Mouse (Mus musculus) fibroblast of lung, adult 2 months (primary cell): ENCODE results near the gene Tmod4.
A peak's percentile ranks its signal among the peaks of the same experiment; 100 is the strongest.
"Not testable (repeated sequence)": the region's sequence is repeated elsewhere in the genome, so short reads cannot be mapped to it uniquely, and the experiment has no call there.

ENCODE experiments used
- DNase-seq: peaks from one replicate; pipeline ENCODE4 v3.0.0-alpha.2; 2011; ENCODE audit warnings: low read depth

Gene Tmod4

DNA sequence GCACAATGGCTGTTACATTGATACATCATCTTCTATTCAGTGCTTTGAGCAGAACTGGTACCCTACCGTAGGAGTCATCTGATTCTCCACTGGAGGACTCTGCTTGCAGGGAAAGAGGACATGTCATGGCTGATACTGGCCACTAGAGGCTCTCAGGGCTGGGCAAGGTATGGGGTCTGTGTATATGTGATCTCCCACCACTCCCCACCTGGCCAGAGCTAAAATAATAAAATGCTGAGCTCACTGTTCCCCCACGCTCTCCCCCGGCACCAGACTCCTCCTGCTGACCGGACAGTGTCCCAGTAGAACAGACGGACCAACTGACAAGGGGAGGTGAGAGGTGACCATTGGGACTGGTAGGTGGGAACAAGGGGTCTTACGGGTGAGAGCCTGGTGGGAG is at the start of gene Tmod4:
Gene Tmod4 (plus strand): TSS at position 231 of the 400 bp plus-strand sequence.
- no peak for DNase-seq

DNA sequence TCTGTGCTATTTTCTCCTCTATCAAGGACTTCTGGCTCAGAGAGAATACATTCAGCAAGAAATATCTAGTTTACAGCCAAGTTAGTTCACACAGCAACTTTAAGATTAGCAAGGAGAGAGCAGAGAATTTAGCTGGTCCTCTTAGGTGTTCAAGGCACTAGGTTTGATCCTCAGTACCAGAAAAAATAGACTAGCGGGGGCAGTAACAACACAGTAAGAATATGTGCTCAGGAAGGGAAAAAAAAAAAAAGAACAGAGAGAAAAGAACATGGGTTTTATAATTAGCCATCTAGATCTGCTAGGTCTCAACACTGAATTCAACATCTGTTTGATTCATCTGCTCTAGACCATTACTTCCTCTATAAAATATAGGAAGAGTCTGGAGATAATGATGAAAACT is 36.2 kb upstream of the Tmod4 start:
- no peak for DNase-seq

DNA sequence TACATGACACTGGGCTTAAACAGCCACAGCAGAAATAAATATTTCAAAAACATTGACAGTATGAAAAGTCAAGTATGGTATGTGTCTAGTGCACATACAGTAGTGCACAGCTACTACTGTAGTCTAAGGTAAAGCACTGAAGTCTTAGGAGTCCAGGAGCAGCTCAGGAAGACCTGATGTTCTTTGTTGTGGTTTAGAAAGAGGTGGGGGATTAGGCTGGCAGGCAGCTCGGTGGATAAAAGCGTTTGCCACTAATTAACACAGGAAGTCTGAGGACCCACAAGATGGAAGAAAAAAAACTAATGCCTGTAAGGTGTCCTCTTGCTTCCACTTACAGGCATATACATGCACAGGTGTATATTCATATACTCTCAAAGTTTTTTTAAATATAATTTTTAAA is 23.4 kb upstream of the Tmod4 start:
- DNase-seq, result no peak

DNA sequence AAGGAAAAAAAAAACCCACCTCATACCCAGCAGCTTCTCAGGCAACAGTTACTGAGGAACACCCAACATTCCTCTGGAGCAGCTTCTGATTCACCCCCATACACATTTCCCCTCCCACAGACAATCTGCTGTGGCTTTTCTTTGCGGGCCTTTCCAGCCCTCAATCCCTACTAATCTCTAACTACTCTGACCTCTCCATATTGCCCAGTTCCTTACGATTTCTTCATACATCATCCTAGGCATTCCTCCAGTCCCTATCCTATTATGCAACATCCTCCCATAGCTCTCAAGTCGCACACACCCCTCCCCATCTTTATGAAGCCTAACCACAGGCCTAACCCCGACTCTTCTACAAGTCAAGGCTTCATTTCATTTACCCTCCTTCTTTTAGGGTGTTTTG is 19.2 kb upstream of the Tmod4 start:
- no peak for DNase-seq

DNA sequence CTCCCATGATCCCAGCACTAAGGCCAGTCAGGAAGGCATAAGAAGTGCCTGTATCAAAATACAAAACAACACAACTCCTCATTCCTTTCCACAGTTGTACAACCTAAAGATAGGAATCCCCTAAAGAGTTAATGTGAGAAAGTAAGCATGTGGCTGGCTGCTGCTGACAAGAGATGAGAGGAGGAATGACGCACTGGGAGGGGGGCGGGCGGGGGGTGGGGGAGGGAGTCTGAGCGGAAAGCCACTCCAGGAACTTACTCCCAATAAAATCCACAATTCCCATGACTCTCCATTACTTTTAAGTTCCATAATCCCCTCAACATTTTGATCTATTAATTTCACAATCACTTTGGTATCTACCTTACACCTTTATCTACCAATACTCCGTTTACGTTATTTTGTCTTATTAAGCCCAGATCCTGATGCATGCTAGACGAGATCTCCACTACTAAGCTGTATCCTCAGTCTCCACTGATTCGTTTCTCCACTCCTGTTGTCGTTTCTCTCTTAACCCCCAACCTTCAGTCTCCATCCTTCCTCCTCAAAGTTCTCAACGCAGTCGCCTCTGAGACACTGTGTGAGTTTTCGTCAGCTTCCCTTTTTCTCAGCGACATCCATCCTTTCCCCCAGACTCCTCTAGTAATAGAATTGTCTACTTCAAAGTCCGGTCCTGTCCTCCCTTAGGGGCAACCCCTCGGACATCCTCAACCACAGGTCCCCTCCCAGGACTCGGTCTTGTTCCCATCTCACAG is 18.5 kb upstream of the Tmod4 start:
- no peak for DNase-seq

DNA sequence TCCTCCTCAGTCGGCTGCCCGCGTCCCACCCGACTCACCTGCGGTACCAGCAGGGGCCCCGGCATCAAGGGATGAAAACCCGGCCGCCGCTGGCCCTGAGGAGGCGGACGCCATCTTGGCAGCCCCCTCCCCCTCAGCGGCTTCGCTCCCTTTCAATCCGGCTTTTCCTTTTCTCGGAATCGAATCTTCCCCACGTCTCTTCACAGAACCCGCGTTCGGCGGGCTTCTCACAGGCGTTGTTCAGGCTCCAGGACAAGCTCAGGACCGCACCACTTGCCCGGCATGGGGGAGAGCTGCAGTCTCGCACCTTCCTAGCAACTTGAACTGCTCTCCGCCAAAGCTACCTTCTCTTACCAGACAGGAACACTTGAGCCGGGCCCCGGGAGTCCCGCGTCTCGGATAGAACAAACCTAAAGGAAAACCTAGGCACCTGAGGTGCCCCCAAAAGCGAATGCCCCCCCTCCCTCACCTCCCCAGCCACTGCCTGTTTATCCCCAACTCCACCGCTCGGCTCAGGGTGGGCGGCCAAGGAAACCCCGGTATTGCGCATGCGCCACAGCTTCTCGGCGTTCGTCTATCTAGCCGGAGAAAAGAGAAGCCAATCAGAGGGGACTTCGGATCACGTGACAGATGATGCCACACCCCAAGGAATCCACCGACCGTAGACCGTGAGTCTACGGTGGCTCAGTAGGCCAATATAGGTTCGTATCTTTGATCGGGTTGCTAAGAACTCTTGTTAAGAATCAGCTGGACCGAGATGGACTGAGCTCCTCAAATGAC is 17.7 kb upstream of the Tmod4 start, which contains the start of gene Pip5k1a:
Gene Pip5k1a (minus strand): TSS at position 593 of the 780 bp plus-strand sequence.
- peak; percentile 99 for DNase-seq

DNA sequence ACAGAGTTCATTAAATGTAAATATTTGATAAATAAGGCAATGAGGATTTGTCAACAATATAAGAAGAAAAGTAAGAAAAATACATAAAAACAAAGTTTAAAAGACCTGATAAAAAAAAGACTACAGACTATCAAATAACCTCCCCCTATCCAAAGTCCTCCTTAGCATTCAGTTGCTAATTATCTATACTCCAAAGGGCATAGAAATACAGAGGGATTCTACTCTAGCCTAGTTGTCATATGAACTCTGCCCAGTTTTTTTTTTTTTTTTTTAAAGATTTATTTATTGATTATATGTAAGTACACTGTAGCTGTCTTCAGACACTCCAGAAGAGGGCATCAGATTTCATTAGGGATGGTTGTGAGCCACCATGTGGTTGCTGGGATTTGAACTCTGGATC is 17.0 kb upstream of the Tmod4 start:
- not testable (repeated sequence) for DNase-seq

DNA sequence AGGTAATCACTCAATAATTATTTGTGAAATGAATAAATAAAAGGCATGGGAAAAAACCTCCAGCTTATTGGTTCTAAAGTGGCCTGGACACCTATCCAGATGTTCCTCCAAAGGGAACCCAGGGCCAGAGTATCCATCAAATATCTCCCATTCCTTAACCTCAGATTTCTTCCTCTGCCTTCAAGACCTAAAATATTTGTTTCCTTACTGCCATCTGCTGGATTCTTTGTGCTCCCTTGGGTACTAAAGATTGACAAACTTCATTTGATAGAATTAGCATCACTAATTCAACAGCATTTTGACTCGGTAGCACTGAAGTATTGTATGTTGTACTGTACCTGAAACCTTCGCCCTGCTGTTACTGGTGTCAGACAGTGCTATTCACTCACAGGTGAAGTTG is 16.4 kb upstream of the Tmod4 start:
- no peak for DNase-seq

DNA sequence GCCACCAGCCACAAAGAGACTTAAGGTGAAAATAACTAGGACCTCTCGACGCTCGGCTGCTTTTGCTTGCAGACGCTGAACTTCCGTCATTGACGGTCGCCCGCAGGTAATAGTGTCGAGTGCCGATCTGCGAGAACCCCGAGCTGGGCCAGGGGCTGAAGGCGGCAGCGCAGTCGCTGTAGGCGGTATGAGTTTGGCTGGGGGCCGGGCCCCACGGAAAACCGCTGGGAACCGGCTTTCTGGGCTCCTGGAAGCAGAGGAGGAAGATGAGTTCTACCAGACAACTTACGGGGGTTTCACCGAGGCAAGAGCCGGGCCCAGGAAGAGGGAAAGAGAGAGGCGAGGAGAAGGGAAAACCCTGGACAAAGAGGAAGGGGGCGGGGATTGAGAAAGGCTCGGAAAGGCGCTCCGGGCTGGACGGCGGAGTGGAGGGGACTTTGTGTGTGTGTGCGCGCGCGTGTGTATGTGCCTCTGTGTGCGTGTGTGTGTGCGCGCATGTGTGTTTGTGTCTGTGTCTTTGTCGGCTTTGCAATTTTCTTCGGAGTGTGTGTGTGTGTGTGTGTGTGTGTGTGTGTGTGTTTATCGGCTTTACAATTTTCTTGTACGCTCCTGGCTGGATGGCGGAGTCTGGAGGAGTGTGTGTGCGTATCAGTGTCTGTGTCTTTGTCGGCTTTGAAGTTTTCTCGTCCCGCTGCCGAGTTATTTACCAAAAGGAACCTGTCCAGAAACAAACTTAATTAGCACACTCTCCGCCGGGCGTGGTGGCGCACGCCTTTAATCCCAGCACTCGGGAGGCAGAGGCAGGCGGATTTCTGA is 13.2 kb upstream of the Tmod4 start, which contains the start of gene Vps72:
Gene Vps72 (plus strand): TSS at position 112 of the 816 bp plus-strand sequence.
- DNase-seq, result peak; percentile 79

DNA sequence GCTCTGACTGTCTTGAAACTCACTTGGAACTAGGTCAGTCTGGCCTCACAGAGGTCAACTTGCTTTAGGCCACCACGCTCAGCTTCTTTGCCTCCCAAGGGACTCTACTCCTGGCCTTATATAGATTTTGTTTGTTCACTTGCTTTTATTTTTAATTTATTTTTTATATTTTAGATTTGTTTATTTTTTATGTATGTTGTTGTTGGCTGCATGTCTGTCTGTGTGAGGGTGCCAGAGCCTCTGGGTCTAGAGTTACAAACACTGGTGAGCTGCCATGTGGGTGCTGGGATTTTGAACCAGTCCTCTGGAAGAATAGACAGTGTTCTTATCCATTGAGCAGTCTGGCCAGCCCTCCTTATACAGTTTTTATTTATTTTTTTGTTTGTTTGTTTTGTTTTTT is 11.5 kb upstream of the Tmod4 start:
- DNase-seq, result no peak

DNA sequence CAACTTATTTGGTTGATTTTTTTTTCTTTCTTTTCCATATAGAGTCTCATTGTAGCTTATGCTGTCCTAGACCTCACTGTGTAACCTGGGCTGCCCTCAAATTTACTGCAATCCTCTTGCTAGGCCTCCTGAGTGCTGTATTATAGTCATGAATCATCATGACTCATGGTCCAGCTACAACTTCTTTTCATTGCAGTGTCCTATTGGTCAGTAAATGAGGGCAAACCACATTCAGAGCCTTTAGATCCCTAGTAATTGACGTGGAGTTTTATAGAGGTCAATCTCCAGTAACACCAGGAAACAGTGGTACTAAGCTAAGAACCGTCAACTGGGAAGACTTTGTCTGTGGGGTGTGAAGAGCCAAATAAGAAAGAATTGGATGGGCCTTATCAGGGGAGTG is 6.5 kb upstream of the Tmod4 start:
- DNase-seq, result no peak

DNA sequence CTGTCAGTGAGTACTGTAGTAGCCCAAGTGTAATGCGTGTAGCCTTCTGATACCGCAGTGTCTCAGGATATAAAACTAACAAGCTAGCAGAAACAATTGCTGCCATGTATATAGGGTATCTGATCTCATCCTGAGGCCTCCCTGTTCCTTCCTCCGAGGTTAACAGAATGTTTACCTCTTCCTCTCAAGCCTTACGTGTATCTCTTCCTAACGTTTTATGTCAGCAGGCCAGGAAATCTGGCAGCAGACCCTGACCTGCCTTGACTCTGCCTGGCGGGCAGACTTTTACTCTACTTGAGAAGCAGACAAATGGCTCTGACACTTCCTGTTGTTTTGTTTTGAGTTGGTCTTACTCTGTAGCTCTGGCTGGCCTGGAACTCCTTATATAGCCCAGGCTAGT is 2.7 kb upstream of the Tmod4 start:
- DNase-seq, result no peak

DNA sequence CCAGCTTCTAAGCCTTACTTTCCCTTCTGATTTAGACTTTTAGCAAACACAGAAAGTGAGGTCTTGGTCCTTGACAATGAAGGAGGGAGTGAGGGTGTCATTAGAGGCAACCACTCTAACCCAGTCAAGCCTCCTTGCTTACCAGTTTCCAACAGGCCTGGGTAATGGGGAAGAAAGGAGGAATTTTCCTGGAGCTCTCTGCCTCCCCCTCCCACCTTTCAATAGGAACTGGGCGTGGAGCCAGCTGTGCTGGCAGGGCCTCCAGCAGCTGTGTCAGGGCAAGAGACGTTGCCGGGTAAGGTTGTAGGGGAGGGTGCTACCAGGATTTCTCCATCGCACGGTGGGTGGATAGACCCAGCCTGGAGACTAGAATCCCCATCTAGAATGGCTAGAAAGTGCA is 696 bp downstream of the Tmod4 start:
- DNase-seq, result no peak

DNA sequence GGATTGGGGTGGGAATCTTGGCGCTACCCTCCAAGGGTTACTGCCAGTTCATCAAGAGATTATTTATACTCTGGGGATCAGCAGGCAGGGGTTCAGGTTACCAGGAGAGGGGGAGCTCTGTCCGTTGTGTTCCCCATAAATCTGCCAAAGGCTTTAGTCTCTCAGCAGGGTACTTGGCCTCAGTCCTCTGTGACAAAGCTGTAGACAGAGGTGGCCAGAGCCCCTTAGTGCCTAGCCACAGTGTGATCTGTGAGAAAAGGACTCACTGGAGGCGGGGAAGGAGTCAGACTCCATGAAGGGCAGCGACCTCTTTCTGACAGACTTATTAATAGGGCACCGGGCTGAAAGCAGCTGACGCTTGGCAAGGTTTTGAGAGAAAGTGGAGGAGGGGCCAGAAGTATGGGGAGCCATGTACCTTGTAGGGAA is 5.0 kb downstream of the Tmod4 start:
- DNase-seq, result no peak

DNA sequence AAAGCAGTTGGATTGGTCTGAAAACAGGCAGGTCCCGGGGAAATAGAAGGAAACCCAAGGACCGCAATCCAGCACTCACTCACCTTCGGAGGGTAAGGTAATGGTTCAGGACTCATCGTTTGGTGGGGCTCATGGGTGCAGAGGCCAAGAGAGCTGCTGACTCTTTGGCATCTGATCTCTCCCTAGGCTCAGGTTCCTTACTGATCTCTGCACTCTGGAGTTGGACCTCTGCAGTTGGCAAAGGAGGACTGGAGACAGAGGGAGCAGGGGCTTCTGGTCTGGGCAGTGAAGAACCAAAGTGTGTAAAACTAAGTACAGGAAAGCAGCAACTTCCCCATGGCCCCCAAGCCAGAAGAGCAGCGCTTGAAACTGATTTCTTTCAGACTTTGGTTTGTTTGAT is 5.8 kb downstream of the Tmod4 start:
- DNase-seq, result no peak

DNA sequence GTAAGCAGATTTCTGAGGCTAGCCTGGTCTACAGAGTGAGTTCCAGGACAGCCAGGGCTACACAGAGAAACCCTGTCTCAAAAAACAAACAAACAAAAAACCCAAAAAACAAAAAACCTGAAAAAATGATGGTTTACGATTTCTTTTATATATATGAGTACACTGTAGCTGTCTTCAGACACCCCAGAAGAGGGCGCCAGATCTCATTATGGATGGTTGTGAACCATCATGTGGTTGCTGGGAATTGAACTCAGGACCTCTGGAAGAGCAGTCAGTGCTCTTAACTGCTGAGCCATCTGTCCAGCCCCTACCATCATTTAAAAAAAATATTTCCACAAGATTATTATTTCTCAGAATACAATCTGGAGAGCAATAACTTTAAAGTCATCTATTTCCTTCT is 8.1 kb downstream of the Tmod4 start:
- not testable (repeated sequence) for DNase-seq

DNA sequence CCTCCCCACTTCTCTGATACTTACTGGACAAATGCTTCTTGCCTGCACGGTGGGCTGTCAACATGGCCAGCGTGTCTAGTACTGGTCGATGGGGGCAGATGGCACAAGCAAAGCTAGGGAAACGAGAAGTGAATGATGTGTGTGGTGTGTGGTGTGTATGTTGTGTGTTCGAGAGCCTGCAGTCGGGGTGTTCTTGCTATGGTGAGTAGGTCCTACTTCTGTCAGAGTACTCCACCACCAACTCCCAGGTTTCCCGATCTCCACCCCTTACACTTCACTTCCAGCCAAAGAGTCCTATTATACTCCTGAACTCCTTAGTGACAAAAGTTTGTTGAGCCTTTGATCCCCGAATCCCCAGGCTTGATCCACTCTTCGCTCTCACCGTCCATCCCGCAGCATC is 8.9 kb downstream of the Tmod4 start:
- no peak for DNase-seq

DNA sequence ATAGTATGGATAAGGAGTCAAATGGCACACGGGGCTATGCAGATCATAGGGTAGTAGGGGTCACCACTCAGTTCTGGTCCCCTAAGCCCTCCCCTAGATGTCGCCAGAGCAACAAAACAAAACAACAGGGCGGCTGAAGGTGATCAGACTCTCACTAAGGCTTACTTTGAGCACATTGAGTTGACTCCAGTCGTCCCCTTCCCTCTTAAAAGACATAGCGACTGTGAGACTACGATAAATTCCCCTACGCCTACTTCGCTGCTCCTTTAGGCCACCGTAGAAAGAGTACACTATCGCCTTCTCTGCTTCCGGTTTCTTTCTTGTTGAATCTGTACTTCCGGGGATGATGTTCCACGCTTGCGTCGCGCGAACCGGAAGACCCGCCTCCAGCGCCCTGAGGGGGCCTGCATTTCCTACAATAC is 9.4 kb downstream of the Tmod4 start, which contains the start of the genes Scnm1 and Lysmd1:
Gene Scnm1 (minus strand): TSS at position 332 of the 422 bp plus-strand sequence.
Gene Lysmd1 (plus strand): TSS at position 409 of the 422 bp plus-strand sequence.
- DNase-seq, result peak; percentile 82

DNA sequence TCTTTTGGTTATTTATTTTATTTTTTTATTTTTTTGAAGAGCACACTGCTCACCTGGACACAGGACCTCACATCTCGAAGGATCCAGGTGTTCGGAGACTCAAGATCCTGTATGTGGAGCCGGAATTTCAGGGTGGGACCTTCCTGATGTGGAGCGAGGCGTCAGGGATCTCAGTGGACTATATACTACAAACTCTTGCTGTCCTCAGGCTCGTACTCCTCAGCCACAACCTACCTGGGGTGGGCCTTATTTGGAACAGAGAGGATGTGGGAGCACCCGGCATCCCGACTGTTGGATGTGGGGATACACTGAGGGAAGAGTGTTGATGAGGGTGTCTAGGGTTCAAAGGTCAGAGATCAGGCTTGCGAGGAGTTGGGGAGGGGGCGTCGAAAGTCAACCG is 9.9 kb downstream of the Tmod4 start:
- DNase-seq, result not testable (repeated sequence)

DNA sequence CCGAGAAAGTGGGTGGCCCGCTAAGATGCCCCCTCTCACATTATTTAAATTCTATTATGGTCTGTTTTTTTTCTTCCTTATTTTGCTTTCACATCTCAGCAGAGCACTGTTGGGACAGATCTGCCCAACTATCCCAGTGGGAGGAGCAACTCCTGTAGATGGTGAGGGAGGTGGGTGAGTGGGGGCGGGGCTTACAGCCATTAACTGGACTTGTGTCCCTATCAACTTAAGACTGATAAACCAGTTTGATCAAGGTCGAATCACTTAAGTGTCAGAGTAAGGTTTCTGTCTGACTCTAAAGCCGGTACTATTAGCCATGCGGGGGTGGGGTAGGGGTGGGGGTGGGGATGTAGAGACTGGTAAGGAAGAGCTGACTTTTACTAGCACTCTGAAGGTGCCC is 10.7 kb downstream of the Tmod4 start:
- no peak for DNase-seq

DNA sequence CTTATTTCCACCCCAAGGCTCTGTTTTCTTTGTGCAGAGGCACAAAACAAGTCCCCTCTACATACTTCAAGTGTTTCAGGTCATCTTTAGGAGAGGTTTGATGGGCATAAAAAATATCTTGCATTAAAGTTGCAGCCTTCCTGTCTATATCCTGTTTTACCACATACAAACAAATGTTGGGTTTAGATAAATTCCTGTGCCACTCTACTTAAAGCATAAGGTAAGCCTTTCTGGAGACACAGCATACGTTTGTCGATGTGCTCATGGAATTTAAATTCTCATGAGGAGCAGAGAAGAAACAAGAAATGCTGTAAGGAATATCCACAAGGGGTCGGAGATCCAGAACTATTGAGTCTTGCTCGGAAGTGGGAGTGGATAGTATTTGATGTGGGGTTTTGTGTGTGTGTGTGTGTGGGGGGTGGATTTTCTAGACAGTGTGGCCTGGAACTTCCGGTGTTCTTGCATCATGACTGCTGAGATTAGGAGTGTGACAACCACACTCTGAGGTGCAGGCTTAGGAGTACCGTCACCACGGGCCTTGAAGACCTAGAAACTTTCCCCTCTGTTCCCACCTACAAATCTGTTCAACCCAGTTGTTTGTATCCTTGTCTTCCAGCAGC is 11.3 kb downstream of the Tmod4 start:
- DNase-seq, result no peak

DNA sequence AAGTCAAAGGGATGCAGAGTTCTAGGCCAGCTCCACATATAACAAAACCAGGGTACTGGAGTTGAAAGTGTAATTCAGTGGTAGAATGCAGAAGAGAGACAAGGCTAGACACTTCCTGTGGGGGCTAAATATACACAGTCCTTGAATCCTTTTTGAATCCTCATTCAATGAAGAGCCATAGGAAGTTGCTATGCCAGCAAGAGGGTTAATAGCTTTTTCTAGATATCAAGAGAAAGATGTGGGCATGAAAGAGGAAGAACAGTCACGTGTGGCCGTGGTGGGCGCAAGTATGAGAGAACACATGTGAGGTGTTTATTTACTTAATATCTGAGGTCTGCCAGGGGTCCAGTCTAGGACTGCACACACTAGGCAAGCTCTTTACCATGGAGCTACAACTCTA is 12.1 kb downstream of the Tmod4 start:
- no peak for DNase-seq
